Mouse (Mus musculus) small intestine, adult 2 months (tissue): ENCODE data around the gene Rhot1. TPM values are rescaled to one million over a fixed set of nuclear protein-coding genes. Genes with fewer than 3 reads are reported as not detected.

Experiments
- H3K27ac ChIP-seq: fragments of 200-500 bp; 2 replicates; pipeline ENCODE4 v1.5.1; 2012; ENCODE audit warnings: low read depth, low read length, control low read depth, inconsistent platforms; ENCODE audit not compliant: insufficient read depth
- H3K27me3 ChIP-seq: fragments of 200-500 bp; 2 replicates; pipeline ENCODE4 v1.6.1; 2012; ENCODE audit warnings: mild to moderate bottlenecking, moderate library complexity, low read length, inconsistent platforms; ENCODE audit not compliant: control insufficient read depth, insufficient read depth
- H3K36me3 ChIP-seq: fragments of 200-500 bp; 2 replicates; pipeline ENCODE4 v1.6.1; 2012; ENCODE audit warnings: mild to moderate bottlenecking, low read length, control low read depth, inconsistent platforms; ENCODE audit not compliant: control insufficient read depth, insufficient read depth
- H3K4me1 ChIP-seq: fragments of 200-500 bp; 2 replicates; pipeline ENCODE4 v1.6.1; 2012; ENCODE audit warnings: low read length, inconsistent platforms, mixed read lengths; ENCODE audit not compliant: control insufficient read depth, insufficient read depth, insufficient read length
- H3K4me3 ChIP-seq: fragments of 200-500 bp; 2 replicates; pipeline ENCODE4 v1.5.1; 2012; ENCODE audit warnings: low read depth, mild to moderate bottlenecking, control low read depth, inconsistent platforms, low read length, moderate library complexity
- CTCF ChIP-seq: fragments of 200-500 bp; IDR thresholded peaks from 2 replicates; pipeline ENCODE4 v1.5.1; 2012; ENCODE audit warnings: low read depth, mild to moderate bottlenecking, control low read depth, inconsistent platforms, low read length, moderate library complexity, mixed read lengths; ENCODE audit not compliant: insufficient replicate concordance, insufficient read length; ENCODE audit errors: extremely low read depth
- POLR2A ChIP-seq: fragments of 200-500 bp; IDR thresholded peaks from 2 replicates; pipeline ENCODE4 v1.6.1; 2012; ENCODE audit warnings: low read depth, mild to moderate bottlenecking, control low read depth, inconsistent platforms, low read length, moderate library complexity
- WGBS: fragments of 180-500 bp; shearing (Covaris S2); methylation state at CpG from one replicate; pipeline ENCODE4 v1.1.7; 2018; 5-methylcytosine and 5-hydroxymethylcytosine counted together
- polyA plus RNA-seq: library from polyadenylated mRNA; depleted of rRNA; stranded (reverse); fragments of >200 nt; gene quantifications from 2 replicates; pipeline ENCODE4 v1.2.3, GENCODE M21; 2012

The Rhot1 gene
- polyA plus RNA-seq, 1 experiment: 3.0 TPM

DNA sequence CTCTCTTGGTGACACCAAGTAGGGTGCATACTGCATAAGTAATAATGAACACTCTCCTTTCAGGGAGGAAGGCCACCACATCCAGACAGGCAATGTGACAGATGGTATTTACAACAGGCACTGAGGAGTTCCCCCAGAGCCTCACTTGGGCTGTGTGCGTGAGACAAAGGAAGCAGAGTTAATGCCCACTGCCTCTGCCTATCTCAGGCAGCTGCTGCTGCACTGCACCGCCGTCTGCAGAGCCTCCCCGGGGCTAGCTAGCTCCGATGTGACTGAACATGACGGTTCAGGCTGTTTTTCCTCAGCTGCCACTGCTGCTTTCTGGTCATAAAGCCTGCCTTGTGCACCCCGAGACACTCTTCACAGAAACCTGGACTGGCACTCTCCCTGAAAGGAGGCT is 83.6 kb downstream of the Rhot1 start:
- TF ChIP-seq POLR2A (no peak), CTCF (no peak)
- no peaks in the 10 kb centered on the region for H3K4me1 ChIP-seq
- no peaks in the 10 kb centered on the region for H3K36me3 ChIP-seq
- no peak overlapping the region for H3K27ac ChIP-seq
- WGBS: 68% methylated on average over 7 of the region's 7 CpGs
- peaks cover 2% of the 10 kb centered on the region; the same call in 1 of the 2 replicates for H3K27me3 ChIP-seq
- H3K4me3 ChIP-seq: no peak overlapping the region

DNA sequence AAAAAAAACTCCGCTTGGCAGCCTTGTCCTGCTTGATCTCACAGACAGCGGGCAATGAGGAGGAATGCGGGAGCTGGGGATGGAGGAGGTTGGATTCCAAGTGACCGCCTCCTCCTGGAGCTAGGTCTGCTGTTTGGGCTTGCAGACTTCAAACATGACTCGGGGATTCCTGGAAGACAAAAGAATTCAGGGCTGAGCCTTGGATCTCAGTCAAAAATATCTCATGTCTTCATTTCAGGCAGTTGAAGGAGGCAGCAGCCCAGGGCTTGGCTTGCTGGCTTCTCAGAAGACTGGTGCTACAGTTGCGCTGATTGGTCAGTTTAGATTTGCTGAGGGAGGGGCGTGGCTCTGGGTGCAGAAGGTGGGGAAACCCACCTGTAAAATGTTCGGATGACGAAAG is 86.2 kb downstream of the Rhot1 start:
- H3K27ac ChIP-seq: no peak overlapping the region
- H3K27me3 ChIP-seq: peaks cover 11% of the 10 kb centered on the region; the same call in 1 of the 2 replicates
- H3K4me3 ChIP-seq: no peak overlapping the region
- TF ChIP-seq POLR2A (no peak), CTCF (no peak)
- no peaks in the 10 kb centered on the region for H3K36me3 ChIP-seq
- no peaks in the 10 kb centered on the region for H3K4me1 ChIP-seq
- 17% methylated on average over 9 of the region's 9 CpGs for WGBS

DNA sequence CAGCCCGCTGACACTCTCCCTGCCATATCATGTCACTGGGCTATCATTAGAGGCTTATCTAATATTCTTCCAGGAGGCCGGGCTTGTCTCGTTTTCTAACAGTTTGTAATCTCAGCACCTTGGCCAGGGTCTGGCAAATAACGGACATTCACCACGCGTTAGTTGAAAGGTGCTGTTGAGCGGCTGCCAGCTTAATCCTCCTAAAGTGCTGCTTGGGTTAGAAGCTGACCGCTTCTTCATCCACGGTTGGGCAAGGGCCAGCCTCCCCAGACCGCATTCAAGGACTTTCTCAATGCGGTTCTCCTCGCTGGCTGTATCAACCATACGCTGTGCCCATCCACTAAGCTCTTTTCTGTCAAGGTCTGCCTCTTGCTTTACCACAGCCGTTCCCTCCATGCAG is 87.0 kb downstream of the Rhot1 start:
- Histone ChIP-seq H3K4me3 (no peak overlapping the region), H3K27ac (no peak overlapping the region), H3K27me3 (peaks cover 18% of the 10 kb centered on the region), H3K4me1 (no peaks in the 10 kb centered on the region), H3K36me3 (no peaks in the 10 kb centered on the region)
- TF ChIP-seq POLR2A: no peak
- WGBS: 23% methylated on average over 14 of the region's 14 CpGs

DNA sequence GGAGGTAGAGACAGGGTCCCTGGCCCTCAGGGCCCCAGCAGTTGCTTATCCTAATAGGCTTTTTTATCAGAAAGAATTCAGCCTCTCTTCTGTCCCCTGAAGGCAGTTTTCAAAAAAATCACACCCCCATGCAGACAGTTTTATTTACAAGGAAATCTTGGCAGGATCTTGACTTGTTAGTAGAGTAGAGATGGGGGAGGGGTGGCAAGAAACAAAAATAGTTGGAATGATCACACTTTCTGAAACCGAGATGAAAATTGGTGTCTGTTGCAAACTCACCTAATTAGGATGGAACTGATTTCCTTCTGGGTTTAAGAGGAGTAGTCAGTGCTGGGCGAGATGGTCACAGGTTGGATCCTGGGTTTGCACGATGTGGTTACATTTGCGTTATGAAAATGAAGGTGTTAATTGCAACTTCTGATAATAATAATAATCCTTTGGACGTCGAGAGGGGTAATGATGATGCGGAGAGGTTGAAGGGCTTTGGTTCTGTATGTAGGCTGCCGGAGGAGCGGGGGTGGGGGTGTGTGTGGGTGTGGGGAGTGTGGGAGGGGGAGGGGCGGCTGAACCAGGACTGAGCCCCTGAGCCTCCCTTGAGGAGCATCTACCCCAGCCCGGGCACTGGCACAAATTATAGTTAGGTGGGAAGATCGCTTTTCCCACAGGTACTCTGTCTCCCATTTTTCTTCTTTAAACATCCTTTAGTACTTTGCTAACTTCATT is 90.9 kb downstream of the Rhot1 start:
- Histone ChIP-seq H3K27me3 (peaks cover 41% of the 10 kb centered on the region), H3K36me3 (no peaks in the 10 kb centered on the region), H3K4me1 (peaks cover 9% of the 10 kb centered on the region; the same call in 1 of the 2 replicates), H3K27ac (no peak overlapping the region), H3K4me3 (no peak overlapping the region)
- no peak for TF ChIP-seq POLR2A
- TF ChIP-seq CTCF: no peak
- 11% methylated on average over 12 of the region's 12 CpGs for WGBS

DNA sequence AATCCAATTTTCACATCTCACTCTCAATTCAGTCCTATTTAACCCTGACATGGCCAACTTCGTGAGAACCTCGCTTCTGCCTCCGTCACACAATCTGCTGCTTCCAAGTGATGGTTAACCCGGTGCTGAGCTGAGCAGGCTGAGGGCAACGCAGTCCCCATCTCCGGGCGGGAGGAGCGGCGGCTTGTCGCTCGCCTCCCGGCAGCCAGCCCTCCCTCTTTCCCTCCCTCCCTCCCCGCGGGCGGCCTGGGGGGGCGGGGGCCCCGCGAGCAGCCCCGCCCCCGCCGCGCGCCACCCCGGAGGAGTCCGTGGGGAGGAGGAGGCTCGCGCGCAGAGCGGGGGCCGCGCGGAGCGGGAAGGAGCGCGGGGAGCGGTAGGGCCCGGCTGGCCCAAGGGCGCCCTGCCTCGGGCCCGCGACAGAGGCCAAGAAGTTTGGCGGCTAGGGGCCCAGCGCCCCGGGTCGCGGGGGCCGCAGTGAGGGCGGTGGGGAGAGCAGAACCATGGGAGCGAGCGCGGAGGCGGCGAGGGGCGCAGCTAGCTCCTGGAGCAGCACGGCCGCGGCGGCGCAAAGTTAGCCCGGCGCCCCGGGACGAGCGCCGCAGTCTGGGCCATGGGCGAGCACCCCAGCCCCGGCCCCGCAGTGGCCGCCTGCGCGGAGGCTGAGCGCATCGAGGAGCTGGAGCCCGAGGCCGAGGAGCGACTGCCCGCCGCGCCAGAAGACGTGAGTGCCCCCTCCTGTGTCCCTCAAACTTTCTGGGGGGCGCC is 91.9 kb downstream of the Rhot1 start, which contains the start of gene Rhbdl3:
Gene Rhbdl3, plus strand, starts transcription at position 362 of the 765 bp plus-strand sequence.
- 1% methylated on average over 65 of the region's 81 CpGs for whole genome bisulfite sequencing
- no peak within 1 kb of the TSS for H3K27ac ChIP-seq
- H3K4me3 ChIP-seq: peak within 1 kb of the TSS; percentile 82
- H3K27me3 ChIP-seq: peaks cover 41% of the 10 kb centered on the region
- no peaks in the 10 kb centered on the region for H3K36me3 ChIP-seq
- TF ChIP-seq POLR2A (peak; percentile 47), CTCF (no peak)
- H3K4me1 ChIP-seq: peaks cover 9% of the 10 kb centered on the region; the same call in 1 of the 2 replicates

DNA sequence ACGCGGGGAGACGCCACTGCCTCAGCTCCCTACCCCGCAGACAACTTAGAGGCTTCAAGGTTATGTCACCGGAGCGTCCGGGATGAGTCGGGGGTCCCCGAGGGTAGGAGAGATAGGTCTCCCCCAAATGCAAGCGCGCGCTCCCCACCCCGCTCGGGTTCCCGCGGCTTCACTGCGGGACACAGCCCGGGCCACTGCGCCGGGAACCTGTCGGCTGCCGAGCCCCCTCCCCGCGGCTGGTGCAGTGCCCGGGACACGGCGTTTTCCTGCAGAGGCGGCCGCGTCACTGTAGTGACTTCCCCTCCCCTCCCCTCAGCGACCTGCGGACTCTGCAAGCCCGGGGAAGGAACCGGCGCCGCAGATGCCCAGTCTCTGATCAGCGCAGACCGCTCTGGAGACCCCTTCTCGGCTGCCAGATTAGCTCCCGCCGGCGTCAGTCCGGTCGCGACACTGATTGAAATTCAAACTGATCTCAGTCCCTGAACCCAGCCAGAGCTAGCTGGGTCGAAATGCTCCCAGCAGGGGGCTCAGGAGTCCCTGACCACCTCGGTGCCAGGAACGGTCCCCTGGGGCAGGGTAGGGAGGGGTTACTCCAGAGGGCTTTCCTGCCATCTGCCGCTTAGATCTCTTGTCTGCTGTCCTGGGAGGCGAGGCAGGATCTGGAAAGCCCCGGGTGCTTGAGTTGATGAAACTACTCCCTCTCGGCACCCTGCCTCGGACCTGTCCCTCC is 92.7 kb downstream of the Rhot1 start:
- TF ChIP-seq POLR2A (no peak), CTCF (peak; percentile 15; the same call in 1 of the 2 replicates)
- Histone ChIP-seq H3K4me3 (peak overlapping the region; percentile 82), H3K27ac (no peak overlapping the region), H3K36me3 (no peaks in the 10 kb centered on the region), H3K4me1 (peaks cover 9% of the 10 kb centered on the region; the same call in 1 of the 2 replicates), H3K27me3 (peaks cover 39% of the 10 kb centered on the region)
- WGBS: 2% methylated on average over 51 of the region's 53 CpGs
